Mouse (Mus musculus): ENCODE measurements around the gene Krt25.
A peak's percentile ranks its signal among the peaks of the same experiment; 100 is the strongest.

Gene Krt25

GRCm38 (mm10) chr11:99322851-99323250 is at the start of gene Krt25:
Gene Krt25 (minus strand): TSS chr11:99322951.
- no peak for DNase-seq (ENCODE audit: low spot score in 2 of 2)

- peak; percentile 34 to 58 for DNase-seq (ENCODE audit: low spot score in 2 of 2)
Measured at GRCm38 (mm10) chr11:99369853-99370451, 47.2 kb upstream of the Krt25 start.

- DNase-seq (ENCODE audit: low spot score in 2 of 2): no peak
Measured at GRCm38 (mm10) chr11:99369229-99369628, 46.5 kb upstream of the Krt25 start.

GRCm38 (mm10) chr11:99366791-99367190 is 44.0 kb upstream of the Krt25 start:
- no peak for DNase-seq (ENCODE audit: low spot score in 2 of 2)

GRCm38 (mm10) chr11:99364412-99364811 is 41.7 kb upstream of the Krt25 start:
- DNase-seq (ENCODE audit: low spot score in 2 of 2): no peak

- no peak for DNase-seq (ENCODE audit: low spot score in 2 of 2)
Measured at GRCm38 (mm10) chr11:99361423-99361822, 38.7 kb upstream of the Krt25 start.

- DNase-seq (ENCODE audit: low spot score in 2 of 2): no peak
Measured at GRCm38 (mm10) chr11:99351004-99351403, 28.3 kb upstream of the Krt25 start, which contains the start of gene Krt27. Gene Krt27 (minus strand): TSS chr11:99351104.

GRCm38 (mm10) chr11:99339299-99339847 is 16.6 kb upstream of the Krt25 start:
- DNase-seq (ENCODE audit: low spot score in 2 of 2): no peak

GRCm38 (mm10) chr11:99337866-99338265 is 15.1 kb upstream of the Krt25 start, which contains the start of gene Krt26:
Gene Krt26 (minus strand): TSS chr11:99337966.
- DNase-seq (ENCODE audit: low spot score in 2 of 2): no peak

- peak; percentile 24 to 33 for DNase-seq (ENCODE audit: low spot score in 2 of 2)
Measured at GRCm38 (mm10) chr11:99333426-99333825, 10.7 kb upstream of the Krt25 start.

GRCm38 (mm10) chr11:99329655-99330054 is 6.9 kb upstream of the Krt25 start:
- no peak for DNase-seq (ENCODE audit: low spot score in 2 of 2)

- DNase-seq (ENCODE audit: low spot score in 2 of 2): no peak
Measured at GRCm38 (mm10) chr11:99321094-99321493, 1.7 kb downstream of the Krt25 start.

GRCm38 (mm10) chr11:99319127-99319526 is 3.6 kb downstream of the Krt25 start:
- DNase-seq (ENCODE audit: low spot score in 2 of 2): no peak

GRCm38 (mm10) chr11:99316543-99316942 is 6.2 kb downstream of the Krt25 start:
- no peak for DNase-seq (ENCODE audit: low spot score in 2 of 2)

- DNase-seq (ENCODE audit: low spot score in 2 of 2): no peak
Measured at GRCm38 (mm10) chr11:99314594-99314993, 8.2 kb downstream of the Krt25 start.

GRCm38 (mm10) chr11:99310882-99311281 is 11.9 kb downstream of the Krt25 start:
- DNase-seq (ENCODE audit: low spot score in 2 of 2): no peak

GRCm38 (mm10) chr11:99307579-99307978 is 15.2 kb downstream of the Krt25 start:
- DNase-seq (ENCODE audit: low spot score in 2 of 2): peak in 1 of 2 experiments; percentile 49

- DNase-seq (ENCODE audit: low spot score in 2 of 2): no peak
Measured at GRCm38 (mm10) chr11:99295039-99295438, 27.7 kb downstream of the Krt25 start.

- DNase-seq (ENCODE audit: low spot score in 2 of 2): peak; percentile 15 to 23
Measured at GRCm38 (mm10) chr11:99292846-99293245, 29.9 kb downstream of the Krt25 start.

GRCm38 (mm10) chr11:99284833-99285312 is 37.9 kb downstream of the Krt25 start, which contains the start of gene Krt24:
Gene Krt24 (minus strand): TSS chr11:99285262.
- DNase-seq (ENCODE audit: low spot score in 2 of 2): no peak

GRCm38 (mm10) chr11:99284011-99284410 is 38.7 kb downstream of the Krt25 start:
- no peak for DNase-seq (ENCODE audit: low spot score in 2 of 2)

GRCm38 (mm10) chr11:99283334-99283733 is 39.4 kb downstream of the Krt25 start:
- DNase-seq (ENCODE audit: low spot score in 2 of 2): no peak

GRCm38 (mm10) chr11:99281116-99281515 is 41.6 kb downstream of the Krt25 start:
- no peak for DNase-seq (ENCODE audit: low spot score in 2 of 2)

Data from frontal cortex, postnatal 10 days (tissue).